In the genomic region with DNA sequence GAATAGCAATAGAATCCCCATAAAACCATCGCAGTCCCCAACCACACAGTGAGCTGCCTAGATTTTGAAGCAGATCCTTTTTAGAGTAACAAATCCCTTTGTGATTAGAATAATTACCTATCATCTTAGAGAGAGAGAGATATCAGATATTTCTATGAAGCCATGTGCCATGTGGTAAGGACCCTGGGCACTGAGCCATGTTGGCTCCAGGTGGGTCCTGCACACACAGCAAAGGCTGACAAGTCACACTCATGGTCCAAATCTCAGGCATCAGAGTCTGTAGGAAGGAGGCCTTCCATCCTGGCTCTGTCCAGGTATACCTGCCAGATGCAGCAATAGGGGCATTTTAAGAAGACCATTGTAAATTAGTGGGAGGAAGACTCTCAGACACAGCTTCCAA, we compare ENCODE assay signal across 16 mouse cellular contexts.
"Had no signal": no experiment of that assay in that cellular context is flagged by ENCODE, and none has a peak within 500 bp of the region (broad histone marks: within the 10 kb centered on the region; RNA-seq: fewer than 3 reads in every experiment).

No protein-coding gene starts in this region.

- DNase-seq: heart, postnatal 10 days; heart, postnatal 14 days; heart, postnatal 36 days; heart, postnatal 4 days; kidney, adult 11 months; kidney, adult 18-20 months; kidney, adult 2 months; kidney, adult 8-10 months; kidney, adult 9 months; kidney, postnatal 10 days; kidney, postnatal 14 days; kidney, postnatal 25 days; kidney, postnatal 36 days; kidney, postnatal 4 days; layer of hippocampus, adult 9-11 months; layer of hippocampus, postnatal 36 days had no signal
